Mouse (Mus musculus) brain, embryonic 14.5 days (tissue): Measurements from ENCODE around the gene Fcgr1.

Source experiments
- CTCF ChIP-seq: fragments of 200-500 bp; IDR thresholded peaks from 2 replicates; pipeline ENCODE4 v1.5.1; 2012; ENCODE audit warnings: inconsistent platforms, mild to moderate bottlenecking, moderate library complexity, borderline replicate concordance; ENCODE audit not compliant: insufficient read depth, insufficient read length; ENCODE audit errors: extremely low read depth
- POLR2A ChIP-seq: fragments of 200-500 bp; IDR thresholded peaks from 2 replicates; pipeline ENCODE4 v1.6.1; 2012; ENCODE audit warnings: mild to moderate bottlenecking, inconsistent platforms, borderline replicate concordance; ENCODE audit not compliant: poor library complexity, insufficient read depth, insufficient read length, severe bottlenecking; ENCODE audit errors: extremely low read depth

DNA sequence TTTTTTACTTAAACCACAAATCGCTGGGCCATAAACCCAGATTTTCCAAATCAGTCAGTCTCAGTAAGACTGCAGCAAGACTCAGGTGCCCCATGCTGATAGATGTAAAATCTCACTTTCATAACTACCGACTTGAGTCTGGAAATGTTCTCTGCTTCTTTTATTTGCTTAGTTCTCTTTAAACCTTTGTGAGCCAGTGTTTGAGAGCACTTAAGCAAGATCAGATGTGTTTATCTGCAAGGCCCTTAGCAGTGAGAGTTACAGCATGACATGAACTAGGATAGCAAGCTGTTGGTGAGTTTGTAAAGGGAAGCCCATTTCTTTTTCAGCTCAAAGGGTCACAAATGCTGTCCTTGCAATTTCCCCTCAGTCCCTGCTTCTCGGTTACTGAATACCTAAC lies 36.6 kb downstream of the Fcgr1 start:
- TF ChIP-seq CTCF, result no peak
- TF ChIP-seq POLR2A, result no peak
